Mouse (Mus musculus): ENCODE data around the gene 4921511C20Rik. TPM values are rescaled to one million over a fixed set of nuclear protein-coding genes. Genes with fewer than 3 reads are reported as not detected.

The 4921511C20Rik gene
- total RNA-seq (2021), result not detected

- no peak for DNase-seq (ENCODE audit: extremely low spot score in 1 of 2, low spot score in 1 of 2)
These were observed at the start of gene 4921511C20Rik for GRCm38 (mm10) chrX:127393993-127394392. 4921511C20Rik (plus strand) TSS chrX:127394293.
